Mouse (Mus musculus) spleen, adult 2 months (tissue): ENCODE results near the gene Atg10.

Experiments
- CTCF ChIP-seq: fragments of 200-500 bp; IDR thresholded peaks from 2 replicates; pipeline ENCODE4 v1.5.1; 2011; ENCODE audit warnings: mild to moderate bottlenecking, inconsistent platforms; ENCODE audit not compliant: insufficient read depth, insufficient read length, insufficient replicate concordance; ENCODE audit errors: extremely low read depth
- POLR2A ChIP-seq: fragments of 200-500 bp; IDR thresholded peaks from 2 replicates; pipeline ENCODE4 v1.6.1; 2011; ENCODE audit warnings: low read depth, low read length, inconsistent platforms

GRCm38 (mm10) chr13:90912760-90913674 is 310.8 kb downstream of the Atg10 start:
- no peak for TF ChIP-seq POLR2A
- no peak for TF ChIP-seq CTCF
